Mouse (Mus musculus) CH12.LX (cell line): ENCODE results near the gene Adprh. TPM values are rescaled to one million over a fixed set of nuclear protein-coding genes. Genes with fewer than 3 reads are reported as not detected.
A peak's percentile ranks its signal among the peaks of the same experiment; 100 is the strongest.

ENCODE experiments used
- DNase-seq: peaks from one replicate; pipeline ENCODE4 v3.0.0-alpha.2; 2013; ENCODE audit errors: extremely low read depth
- H3K27ac ChIP-seq: 2 replicates; pipeline ENCODE4 v1.5.1; 2012; ENCODE audit warnings: low read depth, mild to moderate bottlenecking, control low read depth, moderate library complexity; ENCODE audit not compliant: insufficient read depth
- H3K27me3 ChIP-seq: replicated peaks from 2 replicates; pipeline ENCODE3; 2012; ENCODE audit warnings: inconsistent platforms
- H3K36me3 ChIP-seq, 2 experiments: replicated peaks in 1 of 2; 2 replicates each; pipeline versions ENCODE3 to v1.6.1; 2012; ENCODE audit warnings: inconsistent platforms in 1 of 2, low read length in 1 of 2, mild to moderate bottlenecking in 1 of 2, mixed read lengths in 1 of 2, moderate library complexity in 1 of 2; ENCODE audit not compliant: control insufficient read depth in 1 of 2, insufficient read depth in 1 of 2
- H3K4me1 ChIP-seq, 2 experiments: 2 replicates each; pipeline ENCODE4 v1.6.1; 2012; ENCODE audit warnings: inconsistent platforms in 1 of 2, moderate library complexity in 1 of 2; ENCODE audit not compliant: insufficient read depth in 2 of 2, control insufficient read depth in 1 of 2
- H3K4me2 ChIP-seq: 2 replicates; pipeline ENCODE4 v1.6.1; 2012; ENCODE audit warnings: low read depth, mild to moderate bottlenecking, control low read depth; ENCODE audit not compliant: poor library complexity, insufficient read depth, severe bottlenecking
- H3K4me3 ChIP-seq, 3 experiments: fragments of 150-350 bp in 1 of 3; sonication (generic) in 1 of 3; replicated peaks in 1 of 3; 2 replicates each; pipeline versions ENCODE3 to v1.5.1; 2011 to 2012; ENCODE audit warnings: low read depth in 2 of 3, low read length in 2 of 3, mild to moderate bottlenecking in 2 of 3, moderate library complexity in 2 of 3, control low read depth in 1 of 3, improper control_type of control experiment in 1 of 3, inconsistent platforms in 1 of 3, mixed read lengths in 1 of 3; ENCODE audit not compliant: poor library complexity in 1 of 3
- H3K79me2 ChIP-seq: replicated peaks from 2 replicates; pipeline ENCODE4 v1.6.1; 2012; ENCODE audit warnings: mild to moderate bottlenecking, moderate library complexity; ENCODE audit not compliant: control insufficient read depth, poor library complexity, insufficient read depth, severe bottlenecking; ENCODE audit errors: extremely low read depth
- H3K9ac ChIP-seq: 2 replicates; pipeline ENCODE4 v1.6.1; 2012; ENCODE audit warnings: low read depth, mild to moderate bottlenecking, control low read depth, moderate library complexity; ENCODE audit not compliant: insufficient read depth
- H3K9me3 ChIP-seq: replicated peaks from 2 replicates; pipeline ENCODE3; 2012; ENCODE audit warnings: low read length, inconsistent platforms, mixed read lengths
- BHLHE40 ChIP-seq: IDR thresholded peaks from 2 replicates; pipeline ENCODE4 v1.6.1; 2011; ENCODE audit warnings: mild to moderate bottlenecking, low read depth, low read length, improper control_type of control experiment
- CHD2 ChIP-seq: IDR thresholded peaks from 2 replicates; pipeline ENCODE4 v1.6.1; 2011; ENCODE audit warnings: low read length, improper control_type of control experiment
- CTCF ChIP-seq, 2 experiments: IDR thresholded peaks in 1 of 2; conservative IDR thresholded peaks in 1 of 2; 2 replicates each; pipeline ENCODE4 v1.5.1; 2011 to 2012; ENCODE audit warnings: low read depth in 2 of 2, low read length in 2 of 2, improper control_type of control experiment in 1 of 2, inconsistent platforms in 1 of 2, mild to moderate bottlenecking in 1 of 2, moderate library complexity in 1 of 2
- ELF1 ChIP-seq: IDR thresholded peaks from 2 replicates; pipeline ENCODE4 v1.6.1; 2014; ENCODE audit warnings: low read depth, mild to moderate bottlenecking, inconsistent platforms, low read length, improper control_type of control experiment
- EP300 ChIP-seq: IDR thresholded peaks from 2 replicates; pipeline ENCODE4 v1.6.1; 2011; ENCODE audit warnings: low read length, improper control_type of control experiment
- ETS1 ChIP-seq: conservative IDR thresholded peaks from 2 replicates; pipeline ENCODE4 v1.6.1; 2012; ENCODE audit warnings: low read depth, mild to moderate bottlenecking, inconsistent platforms, low read length, improper control_type of control experiment, moderate library complexity
- IRF4 ChIP-seq: IDR thresholded peaks from 2 replicates; pipeline ENCODE4 v1.6.1; 2014; ENCODE audit warnings: low read depth, mild to moderate bottlenecking, inconsistent platforms, low read length, improper control_type of control experiment
- JUN ChIP-seq: IDR thresholded peaks from 2 replicates; pipeline ENCODE4 v1.6.1; 2011; ENCODE audit warnings: low read depth, mild to moderate bottlenecking, low read length, improper control_type of control experiment, moderate library complexity; ENCODE audit not compliant: insufficient read depth
- KAT2A ChIP-seq: IDR thresholded peaks from 2 replicates; pipeline ENCODE4 v1.6.1; 2012; ENCODE audit warnings: low read length, improper control_type of control experiment, inconsistent platforms; ENCODE audit not compliant: insufficient replicate concordance
- MAZ ChIP-seq: IDR thresholded peaks from 2 replicates; pipeline ENCODE4 v1.6.1; 2012; ENCODE audit warnings: low read depth, mild to moderate bottlenecking, inconsistent platforms, low read length, improper control_type of control experiment, moderate library complexity
- MEF2A ChIP-seq: IDR thresholded peaks from 2 replicates; pipeline ENCODE4 v1.6.1; 2014; ENCODE audit warnings: low read depth, mild to moderate bottlenecking, inconsistent platforms, low read length, improper control_type of control experiment, borderline replicate concordance
- MXI1 ChIP-seq: IDR thresholded peaks from 2 replicates; pipeline ENCODE4 v1.6.1; 2011; ENCODE audit warnings: mild to moderate bottlenecking, low read depth, low read length, improper control_type of control experiment
- MYC ChIP-seq: IDR thresholded peaks from 2 replicates; pipeline ENCODE4 v1.6.1; 2011; ENCODE audit warnings: low read depth, mild to moderate bottlenecking, improper control_type of control experiment, low read length
- NELFE ChIP-seq: IDR thresholded peaks from 2 replicates; pipeline ENCODE4 v1.6.1; 2011; ENCODE audit warnings: low read depth, low read length, improper control_type of control experiment
- NRF1 ChIP-seq: IDR thresholded peaks from 2 replicates; pipeline ENCODE4 v1.6.1; 2014; ENCODE audit warnings: low read depth, mild to moderate bottlenecking, inconsistent platforms, low read length, improper control_type of control experiment, moderate library complexity
- PAX5 ChIP-seq: IDR thresholded peaks from 2 replicates; pipeline ENCODE4 v1.6.1; 2012; ENCODE audit warnings: low read length, inconsistent platforms, mixed read lengths
- POLR2A ChIP-seq: IDR thresholded peaks from 2 replicates; pipeline ENCODE4 v1.6.1; 2011; ENCODE audit warnings: low read depth, mild to moderate bottlenecking, improper control_type of control experiment, low read length
- POLR2AphosphoS2 ChIP-seq: IDR thresholded peaks from 2 replicates; pipeline ENCODE4 v1.6.1; 2011; ENCODE audit warnings: low read depth, low read length, improper control_type of control experiment
- RAD21 ChIP-seq: IDR thresholded peaks from 2 replicates; pipeline ENCODE4 v1.6.1; 2011; ENCODE audit warnings: low read depth, mild to moderate bottlenecking, low read length, improper control_type of control experiment, moderate library complexity
- RCOR1 ChIP-seq: conservative IDR thresholded peaks from 2 replicates; pipeline ENCODE4 v1.6.1; 2012; ENCODE audit warnings: low read depth, mild to moderate bottlenecking, inconsistent platforms, low read length, improper control_type of control experiment
- SIN3A ChIP-seq: IDR thresholded peaks from 2 replicates; pipeline ENCODE4 v1.6.1; 2012; ENCODE audit warnings: low read length, improper control_type of control experiment, inconsistent platforms
- SMC3 ChIP-seq: IDR thresholded peaks from 2 replicates; pipeline ENCODE4 v1.6.1; 2011; ENCODE audit warnings: low read depth, low read length, improper control_type of control experiment
- TBP ChIP-seq: conservative IDR thresholded peaks from 2 replicates; pipeline ENCODE4 v1.6.1; 2011; ENCODE audit warnings: low read depth, low read length, improper control_type of control experiment
- TCF12 ChIP-seq: IDR thresholded peaks from 2 replicates; pipeline ENCODE4 v1.6.1; 2014; ENCODE audit warnings: low read depth, mild to moderate bottlenecking, inconsistent platforms, low read length, improper control_type of control experiment
- UBTF ChIP-seq: IDR thresholded peaks from 2 replicates; pipeline ENCODE4 v1.6.1; 2012; ENCODE audit warnings: low read depth, mild to moderate bottlenecking, inconsistent platforms, low read length, improper control_type of control experiment, moderate library complexity
- USF1 ChIP-seq: IDR thresholded peaks from 2 replicates; pipeline ENCODE4 v1.6.1; 2014; ENCODE audit warnings: low read depth, mild to moderate bottlenecking, inconsistent platforms, low read length, improper control_type of control experiment
- USF2 ChIP-seq: conservative IDR thresholded peaks from 2 replicates; pipeline ENCODE4 v1.6.1; 2011; ENCODE audit warnings: low read depth, low read length, improper control_type of control experiment
- ZKSCAN1 ChIP-seq: IDR thresholded peaks from 2 replicates; pipeline ENCODE4 v1.6.1; 2012; ENCODE audit warnings: low read depth, inconsistent platforms, low read length, improper control_type of control experiment, borderline replicate concordance
- ZMIZ1 ChIP-seq: IDR thresholded peaks from 2 replicates; pipeline ENCODE4 v1.6.1; 2012; ENCODE audit warnings: low read depth, mild to moderate bottlenecking, inconsistent platforms, low read length, improper control_type of control experiment
- ZNF384 ChIP-seq: IDR thresholded peaks from 2 replicates; pipeline ENCODE4 v1.6.1; 2012; ENCODE audit warnings: low read depth, low read length, improper control_type of control experiment, inconsistent platforms
- dilution Hi-C: fragments of 300-500 bp; cut with MboI; formaldehyde crosslinking; loops from 2 replicates; pipeline ENCODE4 v1.14.3; 2020; ENCODE audit warnings: low sequenced_read_pairs; ENCODE audit not compliant: extremely low pct_unique_long_range_greater_than_20kb, extremely low pct_ligation_motif_present
- in situ Hi-C: fragments of 300-500 bp; cut with MboI; formaldehyde crosslinking; loops from 3 replicates; pipeline ENCODE4 v1.14.3; 2019; ENCODE audit warnings: low sequenced_read_pairs, low pct_ligation_motif_present, low pct_unique_long_range_greater_than_20kb, mixed read lengths
- polyA plus RNA-seq: library from polyadenylated mRNA; unstranded; fragments of >175 nt; gene quantifications from 2 replicates; pipeline ENCODE4 v1.2.1, GENCODE M21; 2012; ENCODE audit warnings: low read depth; ENCODE audit not compliant: insufficient read length
- total RNA-seq, 2 experiments: library from RNA; depleted of rRNA; stranded (reverse); fragments of 300-350 nt in 1 of 2; fragments of >200 nt in 1 of 2; gene quantifications; 2 replicates each; pipeline ENCODE4 v1.2.3; 2012 to 2014

The Adprh gene
- total and polyA plus RNA-seq, 3 experiments, result 45.3 to 82.9 (median 67.7) TPM

- Histone ChIP-seq H3K9ac (peak overlapping the region; percentile 97), H3K9me3 (no peaks in the 10 kb centered on the region), H3K4me2 (peak overlapping the region; percentile 99), H3K4me1 (peaks cover 13 to 46% of the 10 kb centered on the region in 2 experiments; a peak in 3 of 4 replicates), H3K27me3 (no peaks in the 10 kb centered on the region), H3K79me2 (peaks cover 98% of the 10 kb centered on the region), H3K4me3 (peak overlapping the region; percentile 57 to 98 (median 83)), H3K27ac (peak overlapping the region; percentile 87), H3K36me3 (peaks cover 28 to 53% of the 10 kb centered on the region in 2 experiments)
- TF ChIP-seq UBTF (no peak), RAD21 (no peak), BHLHE40 (no peak; the same call in 1 of the 2 replicates), NELFE (no peak), MYC (no peak; the same call in 1 of the 2 replicates), ZKSCAN1 (no peak), PAX5 (no peak), USF2 (no peak), ETS1 (no peak), KAT2A (no peak), TCF12 (0 out of 2 replicates have a peak, but pooled peaks have one; percentile 2), CTCF (conservative IDR thresholded peaks at IDR 0.05 in 1 of 2, IDR thresholded peaks at IDR 0.05 in 1 of 2; ENCODE audit: low read depth in 2 of 2, low read length in 2 of 2) (no peak), NRF1 (no peak), MEF2A (no peak), EP300 (no peak; the same call in 1 of the 2 replicates), USF1 (no peak), MXI1 (no peak), SIN3A (peak; percentile 56; the same call in 1 of the 2 replicates), ZNF384 (0 out of 2 replicates have a peak, but pooled peaks have one; percentile 47), ZMIZ1 (no peak), TBP (peak; percentile 86), SMC3 (no peak), RCOR1 (no peak), POLR2A (peak; percentile 59), IRF4 (peak; percentile 45; the same call in 1 of the 2 replicates), POLR2AphosphoS2 (no peak), MAZ (0 out of 2 replicates have a peak, but pooled peaks have one; percentile 9), JUN (no peak), CHD2 (no peak), ELF1 (no peak)
- in situ Hi-C loops, result loop anchor here (5.0 kb wide), 1 partner anchor 114 kb away; the partner anchor contains the start of genes Cox17 and Gm21987
- peak; percentile 56 for DNase-seq
- dilution Hi-C loops, result no loop called here
Measured at GRCm38 (mm10) chr16:38461749-38462148, 9.2 kb upstream of the Adprh start.
